Mouse (Mus musculus) embryonic facial prominence, embryonic 12.5 days (tissue): ENCODE data around the gene Olfr214. TPM values are rescaled to one million over a fixed set of nuclear protein-coding genes. Genes with fewer than 3 reads are reported as not detected.
"Not testable (repeated sequence)": the region's sequence is repeated elsewhere in the genome, so short reads cannot be mapped to it uniquely, and the experiment has no call there.

ENCODE experiments used
- ATAC-seq: fragments of 200-750 bp; cut with Nextera tagmentation; 2 replicates; pipeline ENCODE4 v1.8.0; 2017; ENCODE audit not compliant: insufficient number of reproducible peaks, insufficient read depth, low FRiP score, low TSS enrichment
- H3K27ac ChIP-seq: fragments of 300-500 bp; sonication (generic); 2 replicates; pipeline ENCODE4 v1.5.1; 2016; ENCODE audit warnings: mild to moderate bottlenecking
- H3K27me3 ChIP-seq: fragments of 300-500 bp; sonication (generic); 2 replicates; pipeline ENCODE4 v1.6.1; 2016; ENCODE audit warnings: mild to moderate bottlenecking, moderate library complexity
- H3K36me3 ChIP-seq: fragments of 300-500 bp; sonication (generic); 2 replicates; pipeline ENCODE4 v1.6.1; 2016; ENCODE audit warnings: mild to moderate bottlenecking
- H3K4me1 ChIP-seq: fragments of 300-500 bp; sonication (generic); 2 replicates; pipeline ENCODE4 v1.6.1; 2016
- H3K4me2 ChIP-seq: fragments of 300-500 bp; sonication (generic); replicated peaks from 2 replicates; pipeline ENCODE4 v1.6.1; 2016; ENCODE audit warnings: mild to moderate bottlenecking, moderate library complexity
- H3K4me3 ChIP-seq: fragments of 300-500 bp; sonication (generic); 2 replicates; pipeline ENCODE4 v1.5.1; 2016; ENCODE audit warnings: mild to moderate bottlenecking
- H3K9ac ChIP-seq: fragments of 300-500 bp; sonication (generic); 2 replicates; pipeline ENCODE4 v1.6.1; 2016; ENCODE audit warnings: mild to moderate bottlenecking, moderate library complexity
- H3K9me3 ChIP-seq: fragments of 300-500 bp; sonication (generic); 2 replicates; pipeline ENCODE4 v1.6.1; 2016; ENCODE audit warnings: mild to moderate bottlenecking, moderate library complexity
- WGBS: fragments of 180-500 bp; shearing (Covaris S2); methylation state at CpG from one replicate; pipeline ENCODE4 v1.1.7; 2016; 5-methylcytosine and 5-hydroxymethylcytosine counted together
- polyA plus RNA-seq: library from polyadenylated mRNA; unstranded; fragments of >200 nt; fragmentation: Nextera tagmentation; extraction: Ambion mirVana; gene quantifications from 2 replicates; pipeline ENCODE4 v1.2.1, GENCODE M21; 2016

Gene Olfr214
- not detected in 2 replicates for polyA plus RNA-seq

DNA sequence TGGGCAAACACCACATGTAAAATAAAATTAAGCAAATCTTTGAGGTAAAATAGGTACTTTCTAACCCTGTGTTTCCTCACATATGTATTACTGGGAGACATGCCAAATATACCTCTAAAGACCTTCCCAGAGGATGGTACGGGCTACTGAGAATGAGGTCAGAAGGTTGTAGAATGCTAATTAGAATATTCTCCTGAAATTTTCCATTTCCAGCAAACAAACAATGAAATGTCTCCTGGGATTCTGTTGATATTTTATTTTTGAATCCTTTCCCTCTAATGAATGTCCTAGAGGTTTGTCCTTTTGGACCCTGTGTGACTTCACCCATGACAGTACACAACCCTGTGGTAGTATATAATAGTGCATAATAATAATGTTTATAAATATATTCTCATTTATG is at the start of gene Olfr214:
Gene Olfr214, plus strand, starts transcription at position 301 of the 400 bp plus-strand sequence.
- Histone ChIP-seq H3K27me3 (no peaks in the 10 kb centered on the region), H3K4me3 (no peak within 1 kb of the TSS), H3K36me3 (no peaks in the 10 kb centered on the region), H3K9me3 (no peaks in the 10 kb centered on the region), H3K4me1 (no peaks in the 10 kb centered on the region), H3K27ac (no peak within 1 kb of the TSS), H3K4me2 (no peak within 1 kb of the TSS), H3K9ac (no peak within 1 kb of the TSS)
- 63% methylated on average over 1 of the region's 1 CpGs for WGBS
- no peak for ATAC-seq

DNA sequence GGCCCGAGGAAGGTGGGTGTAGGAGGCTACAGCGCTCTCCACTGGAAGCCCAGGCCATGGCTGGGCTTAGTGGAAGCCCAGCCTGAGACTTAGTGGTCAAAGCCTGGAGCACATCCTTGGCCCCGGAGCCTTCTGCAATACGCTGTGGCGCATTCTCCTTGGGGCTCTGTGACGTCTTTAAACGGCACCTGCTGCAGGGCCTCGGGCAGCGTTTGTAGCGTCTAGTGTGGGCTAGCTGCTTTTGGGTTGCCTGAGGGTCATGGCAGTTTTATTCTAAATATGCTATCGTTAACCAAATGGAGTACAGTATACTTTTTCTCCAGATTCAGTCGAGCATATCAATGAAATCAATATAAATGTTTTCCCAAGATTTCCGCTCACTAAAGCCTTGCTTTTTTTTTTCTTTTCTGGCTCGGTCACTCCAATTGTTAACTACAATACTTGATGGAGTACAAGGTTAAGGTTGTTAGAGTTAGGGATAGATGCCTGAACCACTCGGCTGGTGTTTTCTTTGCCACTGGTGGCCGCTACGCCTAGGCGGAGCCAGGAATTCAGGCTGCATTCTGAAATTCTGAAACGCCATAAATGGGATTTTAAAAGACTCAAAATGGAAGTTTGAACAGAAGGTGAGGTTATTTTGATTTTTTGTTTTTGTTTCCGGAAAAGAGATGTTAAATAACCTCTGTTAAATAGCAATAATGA is 47.6 kb upstream of the Olfr214 start, which contains the start of gene Olfr212:
Gene Olfr212, plus strand, starts transcription at position 215 of the 702 bp plus-strand sequence.
- H3K4me2 ChIP-seq, H3K27ac ChIP-seq, H3K4me3 ChIP-seq, H3K36me3 ChIP-seq, ATAC-seq, H3K9ac ChIP-seq, H3K27me3 ChIP-seq, H3K4me1 ChIP-seq: not testable (repeated sequence)
- 86% methylated on average over 20 of the region's 20 CpGs for WGBS
- peaks cover 12% of the 10 kb centered on the region for H3K9me3 ChIP-seq

DNA sequence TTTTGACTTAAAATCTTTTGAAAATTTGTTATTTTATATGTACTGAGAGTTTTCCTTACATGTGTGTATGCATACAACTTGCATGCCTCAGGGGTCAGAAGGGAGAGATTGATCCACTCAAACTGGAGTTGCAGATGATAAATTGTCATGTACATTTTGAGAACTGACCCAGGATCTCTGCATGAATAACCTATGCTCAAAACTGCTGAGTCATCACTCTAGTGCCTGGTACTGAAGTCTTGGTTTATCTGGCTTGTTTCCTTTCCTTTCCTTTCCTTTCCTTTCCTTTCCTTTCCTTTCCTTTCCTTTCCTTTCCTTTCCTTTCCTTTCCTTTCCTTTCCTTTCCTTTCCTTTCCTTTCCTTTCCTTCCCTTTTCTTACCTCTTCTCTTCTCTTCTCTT is 39.2 kb upstream of the Olfr214 start:
- no peak for ATAC-seq
- Histone ChIP-seq H3K27me3 (no peaks in the 10 kb centered on the region), H3K4me2 (no peak overlapping the region), H3K27ac (no peak overlapping the region), H3K4me1 (no peaks in the 10 kb centered on the region), H3K9ac (no peak overlapping the region), H3K4me3 (no peak overlapping the region), H3K9me3 (no peaks in the 10 kb centered on the region), H3K36me3 (no peaks in the 10 kb centered on the region)

DNA sequence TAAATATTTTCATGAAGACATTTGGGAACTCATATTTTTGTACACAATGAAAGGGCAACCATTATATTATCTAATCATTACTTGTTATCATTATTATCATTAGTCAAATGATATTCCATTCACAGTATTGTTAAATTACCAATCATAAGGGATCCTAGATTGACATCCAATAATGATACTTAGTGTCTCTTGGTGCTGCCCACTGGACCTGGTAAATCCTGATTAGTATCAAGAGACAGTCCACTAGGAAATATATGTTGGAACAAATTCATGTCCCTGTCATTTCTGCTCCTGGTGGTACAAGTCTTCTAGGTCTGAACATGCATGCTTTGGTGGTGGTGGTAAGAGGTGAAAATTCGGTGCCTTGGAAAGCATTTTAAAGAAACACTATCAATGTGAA is 15.9 kb upstream of the Olfr214 start, which contains the start of gene Olfr213:
Gene Olfr213, plus strand, starts transcription at position 301 of the 400 bp plus-strand sequence.
- WGBS = 91% methylated on average over 1 of the region's 1 CpGs
- Histone ChIP-seq H3K9ac (no peak within 1 kb of the TSS), H3K36me3 (no peaks in the 10 kb centered on the region), H3K4me3 (no peak within 1 kb of the TSS), H3K9me3 (no peaks in the 10 kb centered on the region), H3K27ac (no peak within 1 kb of the TSS), H3K4me2 (no peak within 1 kb of the TSS), H3K27me3 (no peaks in the 10 kb centered on the region), H3K4me1 (no peaks in the 10 kb centered on the region)
- ATAC-seq = no peak

DNA sequence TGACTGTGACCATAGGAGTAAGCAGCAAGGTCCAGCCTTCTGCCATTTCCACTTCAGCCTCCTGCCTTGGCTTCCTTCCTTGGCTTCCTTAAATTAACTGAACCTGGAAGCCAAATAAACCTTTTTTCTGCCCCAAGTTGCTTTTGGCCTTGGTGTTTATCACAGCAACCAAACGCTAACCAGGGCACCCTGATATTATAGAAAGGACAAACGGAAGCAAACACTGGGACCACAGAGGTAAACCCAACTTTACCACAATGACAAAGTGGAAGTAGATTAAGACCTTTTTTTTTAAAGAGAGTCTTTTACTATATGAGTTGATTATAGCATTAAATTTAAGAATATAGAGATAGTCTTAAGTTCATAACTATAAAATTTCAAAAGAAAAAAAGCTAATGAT is 11.5 kb upstream of the Olfr214 start:
- Histone ChIP-seq H3K4me3 (no peak overlapping the region), H3K9me3 (no peaks in the 10 kb centered on the region), H3K36me3 (no peaks in the 10 kb centered on the region), H3K4me1 (no peaks in the 10 kb centered on the region), H3K27me3 (no peaks in the 10 kb centered on the region), H3K9ac (no peak overlapping the region), H3K27ac (no peak overlapping the region), H3K4me2 (no peak overlapping the region)
- 84% methylated on average over 2 of the region's 2 CpGs for WGBS
- no peak for ATAC-seq

DNA sequence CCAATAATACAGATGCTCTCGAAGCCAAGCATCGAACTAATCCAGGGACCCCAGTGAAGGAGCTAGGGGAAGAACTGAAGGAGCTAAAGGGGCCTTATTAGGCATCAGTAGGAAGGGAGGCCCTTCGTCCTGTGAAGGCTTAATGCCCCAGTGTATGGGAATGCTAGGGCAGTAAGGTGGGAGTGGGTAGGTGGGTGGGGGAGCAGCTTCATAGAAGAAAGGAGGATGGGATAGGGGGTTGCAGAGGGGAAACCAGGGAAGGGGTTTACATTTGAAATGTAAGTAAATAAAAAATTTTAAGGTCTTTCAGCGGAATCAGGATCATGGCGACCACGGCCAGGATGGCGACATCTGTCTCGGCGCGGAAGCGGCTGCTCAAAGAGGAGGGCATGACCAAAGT is 3.2 kb upstream of the Olfr214 start, which contains the start of gene Gm5580:
Gene Gm5580, plus strand, starts transcription at position 301 of the 400 bp plus-strand sequence.
- 97% methylated on average over 11 of the region's 11 CpGs for WGBS

DNA sequence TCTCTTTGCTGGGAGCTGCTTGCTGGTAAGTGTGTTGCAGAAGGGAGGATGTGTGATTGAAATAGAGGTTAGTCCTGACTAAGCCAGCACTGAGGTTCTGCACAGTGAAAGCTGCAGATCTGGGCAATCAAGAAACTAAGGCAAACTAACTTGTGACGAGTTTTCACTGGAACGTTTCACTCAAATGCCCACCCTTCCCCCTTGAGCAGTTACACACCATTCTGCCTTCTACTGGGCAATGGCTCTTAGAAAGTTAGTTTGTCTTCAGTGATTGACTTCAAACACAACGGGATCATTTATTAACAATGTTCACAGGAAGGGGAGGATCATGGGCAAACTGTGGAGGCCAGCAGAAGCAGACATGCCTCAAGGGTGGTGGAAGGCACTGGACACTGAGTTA is 917 bp downstream of the Olfr214 start:
- Histone ChIP-seq H3K36me3 (no peaks in the 10 kb centered on the region), H3K4me1 (no peaks in the 10 kb centered on the region), H3K27ac (no peak overlapping the region), H3K27me3 (no peaks in the 10 kb centered on the region), H3K9ac (no peak overlapping the region), H3K9me3 (no peaks in the 10 kb centered on the region), H3K4me2 (no peak overlapping the region), H3K4me3 (no peak overlapping the region)
- WGBS = 82% methylated on average over 3 of the region's 3 CpGs
- no peak for ATAC-seq

More for the DNA sequence above, 3.2 kb upstream of the Olfr214 start, which contains the start of gene Gm5580:
- not testable (repeated sequence) for ATAC-seq, H3K4me3 ChIP-seq, H3K36me3 ChIP-seq, H3K27me3 ChIP-seq, H3K9me3 ChIP-seq, H3K27ac ChIP-seq, H3K4me1 ChIP-seq, H3K9ac ChIP-seq, H3K4me2 ChIP-seq

DNA sequence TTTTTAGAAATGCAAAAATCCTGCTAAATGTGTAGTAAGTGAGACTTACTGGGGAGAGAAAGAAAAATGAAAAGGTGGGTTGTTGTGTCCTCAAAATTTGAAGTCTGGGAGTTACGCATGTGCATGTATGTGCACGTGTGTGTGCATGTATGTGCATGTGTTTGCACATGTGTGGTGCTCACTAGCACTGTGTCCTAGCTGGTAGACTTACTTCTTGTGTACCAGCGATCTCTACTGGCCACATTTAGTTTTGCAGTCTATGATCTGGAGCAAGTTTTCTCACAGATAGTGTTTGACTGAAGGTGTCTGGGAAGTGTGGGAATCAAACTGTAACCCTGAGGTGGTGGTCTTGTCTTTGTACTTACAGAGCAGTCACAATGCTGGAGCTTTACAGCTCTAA is 15.8 kb downstream of the Olfr214 start:
- Histone ChIP-seq H3K27ac (no peak overlapping the region), H3K4me1 (no peaks in the 10 kb centered on the region), H3K9ac (no peak overlapping the region), H3K9me3 (no peaks in the 10 kb centered on the region), H3K27me3 (no peaks in the 10 kb centered on the region), H3K4me3 (no peak overlapping the region), H3K4me2 (no peak overlapping the region), H3K36me3 (no peaks in the 10 kb centered on the region)
- no peak for ATAC-seq
- 29% methylated on average over 3 of the region's 3 CpGs for WGBS

DNA sequence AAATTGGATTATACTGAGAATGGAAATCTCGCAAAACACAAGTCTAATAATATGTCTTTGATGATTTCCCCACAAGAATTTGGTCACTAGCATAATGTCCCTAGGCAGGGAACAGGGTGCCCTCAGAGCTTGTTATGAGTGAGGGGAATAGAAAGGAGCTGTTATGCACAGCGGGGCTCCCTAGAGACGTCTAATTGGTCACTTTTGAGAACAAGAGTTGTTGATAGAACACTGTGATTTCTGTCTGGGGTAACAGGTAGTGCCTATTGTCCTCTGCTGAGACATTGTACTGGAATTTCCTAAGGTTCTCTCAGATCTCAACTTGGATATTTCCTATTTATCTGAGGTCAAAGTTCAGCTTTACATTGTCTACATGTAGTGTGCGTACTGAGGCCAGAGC is 30.1 kb downstream of the Olfr214 start, which contains the start of gene Olfr215:
Gene Olfr215, minus strand, starts transcription at position 101 of the 400 bp plus-strand sequence.
- Histone ChIP-seq H3K9me3 (no peaks in the 10 kb centered on the region), H3K27me3 (no peaks in the 10 kb centered on the region; the same call in 1 of the 2 replicates), H3K36me3 (no peaks in the 10 kb centered on the region), H3K4me1 (no peaks in the 10 kb centered on the region), H3K9ac (no peak within 1 kb of the TSS), H3K4me2 (no peak within 1 kb of the TSS), H3K4me3 (no peak within 1 kb of the TSS), H3K27ac (no peak within 1 kb of the TSS)
- WGBS = 68% methylated on average over 4 of the region's 4 CpGs
- ATAC-seq = no peak

DNA sequence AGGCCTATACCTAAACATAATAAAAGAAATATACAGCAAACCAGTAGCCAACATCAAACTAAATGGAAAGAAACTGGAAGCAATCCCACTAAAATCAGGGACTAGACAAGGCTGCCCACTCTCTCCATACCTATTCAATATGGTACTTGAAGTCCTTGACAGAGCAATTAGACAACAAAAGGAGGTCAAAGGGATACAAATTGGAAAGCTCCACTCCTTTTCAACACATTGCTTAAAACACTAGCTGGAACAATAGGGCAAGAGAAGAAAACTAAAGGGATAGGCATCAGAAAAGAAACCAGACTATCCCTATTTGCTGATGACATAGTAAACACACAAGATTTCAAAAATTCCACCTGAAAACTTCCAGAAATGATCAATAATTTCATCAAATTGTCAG is 46.9 kb downstream of the Olfr214 start:
- not testable (repeated sequence) for H3K9ac ChIP-seq, H3K27ac ChIP-seq, ATAC-seq, H3K9me3 ChIP-seq, H3K4me3 ChIP-seq, H3K36me3 ChIP-seq, H3K27me3 ChIP-seq, H3K4me1 ChIP-seq, H3K4me2 ChIP-seq

DNA sequence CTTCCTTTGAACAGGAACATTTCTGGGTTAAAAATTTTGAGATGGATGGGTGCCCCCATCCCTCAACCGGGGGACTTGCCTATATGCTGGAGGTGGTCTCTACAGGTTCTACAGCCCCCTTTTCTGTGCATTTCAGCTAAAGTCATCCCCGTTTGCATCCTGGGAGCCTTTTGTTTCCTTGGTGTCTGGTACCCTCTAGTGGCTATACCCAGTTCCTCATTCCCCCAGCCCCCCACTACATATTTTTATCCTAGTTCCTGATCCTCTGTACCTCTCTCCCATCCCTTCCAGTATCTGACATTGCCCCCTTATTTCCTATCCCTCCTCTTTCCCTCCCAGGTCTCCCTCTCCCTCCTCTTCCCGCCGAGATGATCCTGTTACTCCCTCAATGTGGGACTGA is 53.2 kb downstream of the Olfr214 start:
- Histone ChIP-seq H3K27me3 (no peaks in the 10 kb centered on the region), H3K4me1 (no peaks in the 10 kb centered on the region), H3K9me3 (no peaks in the 10 kb centered on the region), H3K36me3 (no peaks in the 10 kb centered on the region), H3K4me2 (no peak overlapping the region), H3K27ac (no peak overlapping the region), H3K4me3 (no peak overlapping the region), H3K9ac (no peak overlapping the region)
- 53% methylated on average over 4 of the region's 4 CpGs for WGBS
- no peak for ATAC-seq
